Mouse (Mus musculus) lung, embryonic 15.5 days (tissue): ENCODE measurements around the gene Lrrc72. TPM values are rescaled to one million over a fixed set of nuclear protein-coding genes. Genes with fewer than 3 reads are reported as not detected.
"Not testable (repeated sequence)": the region's sequence is repeated elsewhere in the genome, so short reads cannot be mapped to it uniquely, and the experiment has no call there.

Experiments used
- ATAC-seq: fragments of 200-750 bp; cut with Nextera tagmentation; 2 replicates; pipeline ENCODE4 v1.8.0; 2017; ENCODE audit warnings: moderate number of reproducible peaks, borderline replicate concordance; ENCODE audit not compliant: low FRiP score, low TSS enrichment; ENCODE audit errors: extremely low read depth
- H3K27ac ChIP-seq: fragments of 300-500 bp; sonication (generic); 2 replicates; pipeline ENCODE4 v1.5.1; 2015; ENCODE audit warnings: moderate library complexity, mild to moderate bottlenecking, inconsistent platforms
- H3K27me3 ChIP-seq: fragments of 300-500 bp; sonication (generic); 2 replicates; pipeline ENCODE4 v1.6.1; 2015; ENCODE audit warnings: inconsistent platforms
- H3K36me3 ChIP-seq: fragments of 300-500 bp; sonication (generic); 2 replicates; pipeline ENCODE4 v1.6.1; 2015; ENCODE audit warnings: inconsistent platforms
- H3K4me1 ChIP-seq: fragments of 300-500 bp; sonication (generic); 2 replicates; pipeline ENCODE4 v1.6.1; 2015; ENCODE audit warnings: inconsistent platforms
- H3K4me2 ChIP-seq: fragments of 300-500 bp; sonication (generic); 2 replicates; pipeline ENCODE4 v1.6.1; 2015; ENCODE audit warnings: inconsistent platforms, mild to moderate bottlenecking, moderate library complexity
- H3K4me3 ChIP-seq: fragments of 300-500 bp; sonication (generic); 2 replicates; pipeline ENCODE4 v1.5.1; 2015; ENCODE audit warnings: mild to moderate bottlenecking, inconsistent platforms
- H3K9ac ChIP-seq: fragments of 300-500 bp; sonication (generic); 2 replicates; pipeline ENCODE4 v1.6.1; 2015; ENCODE audit warnings: inconsistent platforms
- H3K9me3 ChIP-seq: fragments of 300-500 bp; sonication (generic); 2 replicates; pipeline ENCODE4 v1.6.1; 2016; ENCODE audit warnings: inconsistent platforms
- WGBS: fragments of 180-500 bp; shearing (Covaris S2); methylation state at CpG from one replicate; pipeline ENCODE4 v1.1.7; 2015; 5-methylcytosine and 5-hydroxymethylcytosine counted together
- polyA plus RNA-seq: library from polyadenylated mRNA; unstranded; fragments of >200 nt; fragmentation: Nextera tagmentation; extraction: Ambion mirVana; gene quantifications from 2 replicates; pipeline ENCODE4 v1.2.1, GENCODE M21; 2015

The Lrrc72 gene
- polyA plus RNA-seq, 1 experiment from 2014 or later: not detected

DNA sequence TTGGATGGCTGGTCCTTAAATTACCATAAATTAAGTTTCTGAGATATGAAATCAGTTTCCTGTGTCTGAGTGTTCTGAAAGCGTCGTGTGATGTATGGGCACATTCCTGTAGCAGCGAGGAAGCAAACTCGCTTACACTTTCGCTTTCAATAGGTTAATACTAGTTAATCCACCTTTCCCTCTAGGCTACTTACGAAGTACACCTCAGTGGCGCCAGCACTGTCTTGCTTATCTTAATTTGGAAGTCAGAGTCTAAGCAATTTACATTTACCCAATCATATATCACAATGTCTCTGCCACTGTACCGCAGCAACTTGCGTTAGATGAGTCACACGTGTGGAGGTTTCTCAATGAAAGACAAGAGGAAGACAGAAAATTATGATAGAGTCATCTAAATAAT, 36.3 kb downstream of the Lrrc72 start:
- Histone ChIP-seq H3K27me3 (no peaks in the 10 kb centered on the region), H3K4me2 (peak overlapping the region; percentile 41), H3K36me3 (no peaks in the 10 kb centered on the region), H3K4me3 (peak overlapping the region; percentile 11), H3K9me3 (no peaks in the 10 kb centered on the region), H3K27ac (no peak overlapping the region), H3K9ac (no peak overlapping the region), H3K4me1 (0 out of 2 replicates have a peak, but pooled peaks cover 5% of the 10 kb centered on the region)
- ATAC-seq: no peak
- WGBS: 41% methylated on average over 10 of the region's 10 CpGs

- Histone ChIP-seq H3K27ac (no peak overlapping the region), H3K4me1 (0 out of 2 replicates have a peak, but pooled peaks cover 5% of the 10 kb centered on the region), H3K9me3 (no peaks in the 10 kb centered on the region), H3K4me2 (no peak overlapping the region), H3K4me3 (no peak overlapping the region), H3K36me3 (no peaks in the 10 kb centered on the region), H3K9ac (no peak overlapping the region), H3K27me3 (no peaks in the 10 kb centered on the region)
- peak; percentile 19; the same call in 1 of the 2 replicates for ATAC-seq
- 50% methylated on average over 4 of the region's 4 CpGs for WGBS
Measured at GRCm38 (mm10) chr12:36216230-36216629, 37.0 kb downstream of the Lrrc72 start.

DNA sequence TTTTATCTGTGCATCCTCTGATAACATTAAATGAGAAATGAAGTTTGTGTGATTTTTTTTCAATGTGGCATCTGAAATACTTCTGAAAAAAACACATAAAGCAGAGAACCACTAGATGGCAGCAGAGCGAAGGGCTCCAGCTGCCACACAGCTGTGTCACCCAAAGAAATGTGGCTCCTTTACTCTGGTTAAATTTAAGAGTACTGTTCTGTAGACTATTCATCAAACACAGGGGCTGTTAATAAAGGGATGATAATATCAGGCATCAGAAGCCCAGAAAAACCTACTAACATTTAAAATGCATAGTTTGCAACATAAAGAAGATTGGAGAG, 38.1 kb downstream of the Lrrc72 start:
- Histone ChIP-seq H3K27me3 (no peaks in the 10 kb centered on the region), H3K4me2 (no peak overlapping the region), H3K9me3 (no peaks in the 10 kb centered on the region), H3K4me1 (0 out of 2 replicates have a peak, but pooled peaks cover 5% of the 10 kb centered on the region), H3K27ac (no peak overlapping the region), H3K4me3 (no peak overlapping the region), H3K36me3 (no peaks in the 10 kb centered on the region), H3K9ac (no peak overlapping the region)
- ATAC-seq: no peak
- WGBS: 0% methylated on average over 1 of the region's 1 CpGs

DNA sequence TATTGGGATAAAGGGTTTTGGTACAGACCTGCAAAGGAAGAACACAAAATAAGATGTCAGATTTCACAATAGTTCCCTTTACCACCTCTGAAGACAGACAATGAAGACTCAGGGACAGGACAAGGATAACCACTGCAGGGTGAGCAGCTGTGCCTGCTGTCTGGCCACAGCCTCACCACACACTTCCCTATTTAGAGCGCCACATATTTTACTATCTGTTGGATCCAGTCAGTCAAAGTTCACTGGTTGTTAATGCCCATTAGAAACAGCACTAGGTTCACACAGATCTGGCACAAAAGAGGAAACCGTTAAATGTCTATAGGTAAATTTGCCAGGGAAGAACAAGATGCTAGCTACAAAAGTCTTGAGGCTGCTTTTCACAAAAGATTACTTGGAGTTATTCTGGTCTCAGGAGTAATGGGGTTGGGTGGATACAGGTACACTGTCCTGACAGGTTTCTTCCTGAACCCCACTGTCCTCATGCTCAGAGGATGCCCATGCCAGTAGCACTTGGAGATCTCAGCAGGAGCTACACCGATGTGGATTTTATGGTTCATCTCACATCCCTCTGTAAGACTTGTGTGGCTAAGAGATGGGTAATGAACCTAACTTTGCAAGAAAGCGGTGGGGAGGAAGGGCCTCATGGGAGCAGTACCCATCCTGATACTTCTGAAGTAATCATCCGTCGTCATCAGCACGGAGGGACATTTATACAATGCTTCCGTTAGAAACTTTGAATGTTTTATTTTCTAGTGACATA, 38.6 kb downstream of the Lrrc72 start:
- no peak overlapping the region for H3K4me2 ChIP-seq
- H3K36me3 ChIP-seq: no peaks in the 10 kb centered on the region
- no peak for ATAC-seq
- no peaks in the 10 kb centered on the region for H3K27me3 ChIP-seq
- 0 out of 2 replicates have a peak, but pooled peaks cover 5% of the 10 kb centered on the region for H3K4me1 ChIP-seq
- 40% methylated on average over 8 of the region's 8 CpGs for WGBS
- no peaks in the 10 kb centered on the region for H3K9me3 ChIP-seq
- no peak overlapping the region for H3K4me3 ChIP-seq
- H3K27ac ChIP-seq: no peak overlapping the region
- H3K9ac ChIP-seq: no peak overlapping the region

GRCm38 (mm10) chr12:36210096-36210495, 43.1 kb downstream of the Lrrc72 start:
- ATAC-seq: no peak
- Histone ChIP-seq H3K9me3 (no peaks in the 10 kb centered on the region), H3K9ac (no peak overlapping the region), H3K36me3 (no peaks in the 10 kb centered on the region), H3K27ac (no peak overlapping the region), H3K4me3 (no peak overlapping the region), H3K4me1 (peaks cover 8% of the 10 kb centered on the region), H3K27me3 (no peaks in the 10 kb centered on the region), H3K4me2 (no peak overlapping the region)
- WGBS: 55% methylated on average over 4 of the region's 4 CpGs

GRCm38 (mm10) chr12:36208456-36208855, 44.7 kb downstream of the Lrrc72 start:
- 70% methylated on average over 19 of the region's 19 CpGs for WGBS
- Histone ChIP-seq H3K9me3 (no peaks in the 10 kb centered on the region), H3K36me3 (no peaks in the 10 kb centered on the region), H3K9ac (no peak overlapping the region), H3K4me3 (no peak overlapping the region), H3K4me1 (peaks cover 8% of the 10 kb centered on the region), H3K27me3 (no peaks in the 10 kb centered on the region), H3K27ac (no peak overlapping the region), H3K4me2 (no peak overlapping the region)
- ATAC-seq: no peak

DNA sequence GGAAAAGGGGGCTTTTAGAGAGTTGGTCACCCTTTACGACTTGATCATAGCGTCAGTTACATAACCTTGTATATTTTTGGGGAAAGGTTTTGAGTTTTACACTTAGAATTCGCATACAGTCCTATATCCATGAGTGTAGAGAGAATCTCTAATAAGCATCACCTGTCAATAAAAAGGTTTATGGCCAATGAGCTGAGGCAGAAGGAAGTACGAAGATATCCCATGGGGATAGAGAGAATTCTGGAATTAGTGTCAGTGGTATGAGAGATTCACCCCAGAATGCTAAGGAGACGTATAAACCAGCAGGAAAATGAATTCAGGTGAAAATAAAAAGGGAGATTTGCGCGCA, 45.4 kb downstream of the Lrrc72 start:
- no peak overlapping the region for H3K9ac ChIP-seq
- H3K4me2 ChIP-seq: peak overlapping the region; percentile 43
- H3K36me3 ChIP-seq: no peaks in the 10 kb centered on the region
- peak overlapping the region; percentile 19 for H3K4me3 ChIP-seq
- H3K27ac ChIP-seq: no peak overlapping the region
- no peak; the same call in 1 of the 2 replicates for ATAC-seq
- WGBS: 67% methylated on average over 7 of the region's 7 CpGs
- no peaks in the 10 kb centered on the region for H3K27me3 ChIP-seq
- no peaks in the 10 kb centered on the region for H3K9me3 ChIP-seq
- H3K4me1 ChIP-seq: peaks cover 8% of the 10 kb centered on the region

GRCm38 (mm10) chr12:36207072-36207799, 46.0 kb downstream of the Lrrc72 start:
- peak; percentile 97; the same call in 1 of the 2 replicates for ATAC-seq
- Histone ChIP-seq H3K4me2 (peak overlapping the region; percentile 43), H3K9me3 (no peaks in the 10 kb centered on the region), H3K4me3 (peak overlapping the region; percentile 19), H3K4me1 (peaks cover 8% of the 10 kb centered on the region), H3K27me3 (no peaks in the 10 kb centered on the region), H3K36me3 (no peaks in the 10 kb centered on the region), H3K27ac (no peak overlapping the region), H3K9ac (no peak overlapping the region)
- 44% methylated on average over 9 of the region's 9 CpGs for WGBS

DNA sequence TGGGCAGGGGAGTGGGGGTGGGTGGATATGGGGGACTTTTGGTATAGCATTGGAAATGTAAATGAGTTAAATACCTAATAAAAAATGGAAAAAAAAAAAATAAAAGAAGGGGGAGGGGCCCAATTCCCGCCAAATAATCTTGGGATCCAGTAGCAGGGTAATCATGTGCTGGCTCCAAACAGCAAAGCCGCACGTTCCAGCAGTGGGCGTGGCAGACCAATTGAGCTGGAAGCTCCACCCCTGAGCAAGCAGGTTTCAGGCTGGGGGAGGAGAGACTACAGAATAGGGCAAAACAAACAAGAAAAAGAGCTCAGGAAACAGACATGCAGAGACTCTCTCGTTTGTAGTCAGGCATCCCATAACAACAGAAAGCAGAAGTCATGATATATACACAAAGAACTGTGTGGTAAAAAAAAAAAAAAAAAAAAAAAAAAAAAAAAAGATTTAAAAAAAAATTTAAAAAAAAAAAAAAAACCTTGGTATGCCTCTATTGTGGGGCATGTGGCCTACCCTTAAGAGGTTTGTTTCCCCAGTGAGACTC, 47.5 kb downstream of the Lrrc72 start:
- WGBS: 62% methylated on average over 5 of the region's 5 CpGs
- not testable (repeated sequence) for H3K36me3 ChIP-seq, H3K9ac ChIP-seq, ATAC-seq, H3K27me3 ChIP-seq, H3K9me3 ChIP-seq, H3K4me2 ChIP-seq, H3K27ac ChIP-seq, H3K4me1 ChIP-seq, H3K4me3 ChIP-seq

DNA sequence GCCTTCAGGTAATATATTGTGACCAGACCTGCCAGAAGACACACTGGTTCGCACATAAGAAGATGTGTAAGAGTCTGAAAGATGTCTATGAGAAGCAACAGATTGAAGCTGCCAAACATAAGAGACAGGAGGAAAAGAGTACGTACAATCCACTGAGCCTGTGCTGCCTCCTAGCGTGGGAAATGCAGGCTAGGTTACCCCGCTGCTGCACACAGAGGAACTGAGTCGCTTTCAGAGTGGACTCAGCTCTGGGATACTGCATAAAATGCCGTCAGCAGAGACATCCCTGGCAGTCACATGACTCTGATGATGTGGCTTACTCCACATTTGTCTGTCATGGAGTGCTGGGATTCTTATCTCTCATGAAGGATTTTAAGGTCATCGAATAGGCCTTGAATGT, 58.2 kb downstream of the Lrrc72 start:
- Histone ChIP-seq H3K4me2 (no peak overlapping the region), H3K4me1 (no peaks in the 10 kb centered on the region), H3K27ac (no peak overlapping the region), H3K36me3 (peaks cover 69% of the 10 kb centered on the region), H3K9me3 (peaks cover 2% of the 10 kb centered on the region; the same call in 1 of the 2 replicates), H3K4me3 (no peak overlapping the region), H3K9ac (no peak overlapping the region), H3K27me3 (no peaks in the 10 kb centered on the region)
- no peak for ATAC-seq
- WGBS: 91% methylated on average over 7 of the region's 7 CpGs

DNA sequence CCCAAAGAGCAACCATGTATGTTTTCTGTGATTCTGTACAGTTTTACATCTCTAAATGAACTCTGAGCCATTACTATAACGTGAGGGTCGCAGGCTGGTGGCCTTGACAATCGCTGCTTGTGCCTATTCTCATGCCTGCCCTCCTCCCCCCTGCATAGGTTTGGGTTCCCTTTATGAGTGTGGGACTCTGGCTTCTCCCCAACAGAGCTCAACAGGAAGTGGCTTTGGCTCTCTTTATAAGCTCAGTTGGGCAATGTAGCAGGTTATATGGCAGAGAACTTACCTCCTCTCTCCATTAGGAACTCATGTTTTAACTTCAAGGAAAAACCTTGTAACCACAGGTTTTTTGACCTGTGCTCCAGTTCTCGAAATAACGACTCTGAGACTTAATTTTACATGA, 62.9 kb downstream of the Lrrc72 start:
- peaks cover 68% of the 10 kb centered on the region for H3K36me3 ChIP-seq

DNA sequence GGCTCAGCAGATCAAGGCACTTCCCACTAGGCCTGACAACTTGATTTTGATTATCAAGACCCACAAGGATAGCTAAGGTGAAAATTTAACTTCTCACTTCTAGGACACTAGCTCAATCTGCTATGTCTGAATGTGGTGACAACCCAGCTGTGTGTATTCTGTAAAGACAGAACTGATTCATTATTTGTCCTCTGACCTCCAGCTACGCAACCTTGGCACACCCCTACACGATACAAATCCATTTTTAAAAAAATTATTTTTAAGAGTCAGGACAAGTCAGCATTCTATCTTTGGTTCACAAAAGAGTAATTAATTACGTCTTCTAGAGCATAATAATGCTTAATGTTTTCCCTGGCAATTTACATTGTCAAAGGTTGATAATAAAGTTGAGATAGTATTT, 63.6 kb downstream of the Lrrc72 start:
- H3K4me3 ChIP-seq: no peak overlapping the region
- ATAC-seq: no peak
- H3K36me3 ChIP-seq: peaks cover 63% of the 10 kb centered on the region
- H3K27me3 ChIP-seq: no peaks in the 10 kb centered on the region
- no peak overlapping the region for H3K27ac ChIP-seq
- H3K9me3 ChIP-seq: no peaks in the 10 kb centered on the region
- no peak overlapping the region for H3K9ac ChIP-seq
- WGBS: 85% methylated on average over 3 of the region's 3 CpGs
- no peak overlapping the region for H3K4me2 ChIP-seq
- H3K4me1 ChIP-seq: no peaks in the 10 kb centered on the region

More for the DNA sequence above, 62.9 kb downstream of the Lrrc72 start:
- Histone ChIP-seq H3K27me3 (no peaks in the 10 kb centered on the region), H3K4me2 (no peak overlapping the region), H3K9me3 (no peaks in the 10 kb centered on the region), H3K4me3 (no peak overlapping the region), H3K9ac (no peak overlapping the region), H3K4me1 (no peaks in the 10 kb centered on the region), H3K27ac (no peak overlapping the region)
- WGBS: 95% methylated on average over 5 of the region's 5 CpGs
- ATAC-seq: no peak
